Mouse (Mus musculus): ENCODE data around the gene Kcnh2. TPM values are rescaled to one million over a fixed set of nuclear protein-coding genes. Genes with fewer than 3 reads are reported as not detected.

Gene Kcnh2
- polyA plus RNA-seq (2012), result 1.2 and 3.4 TPM in 2 replicates

GRCm38 (mm10) chr5:24351278-24351677 lies at the start of gene Kcnh2:
Kcnh2 (minus strand) TSS chr5:24351604.

GRCm38 (mm10) chr5:24393392-24393997 lies 42.1 kb upstream of the Kcnh2 start, which contains the start of gene Abcb8:
Abcb8 (plus strand) TSS chr5:24393663.

GRCm38 (mm10) chr5:24391864-24392263 lies 40.5 kb upstream of the Kcnh2 start, which contains the start of gene Atg9b:
Atg9b (minus strand) TSS chr5:24392143.

GRCm38 (mm10) chr5:24364508-24364907 lies 13.1 kb upstream of the Kcnh2 start, which contains the start of gene Nos3:
Nos3 (plus strand) TSS chr5:24364810.

Other genes with a start within 250 kb of the Kcnh2 start
- 5.4 and 6.3 TPM in 2 replicates for gene Nupl2, start 186.6 kb downstream of the Kcnh2 start, polyA plus RNA-seq (2012)
- 0.01 and 0.04 TPM in 2 replicates for gene Nos3, start 13.2 kb upstream of the Kcnh2 start, polyA plus RNA-seq (2012)
- 9.1 and 12.0 TPM in 2 replicates for gene Atg9b, start 40.5 kb upstream of the Kcnh2 start, polyA plus RNA-seq (2012)
- 39.0 and 46.9 TPM in 2 replicates for gene Abcb8, start 42.1 kb upstream of the Kcnh2 start, polyA plus RNA-seq (2012)
- 0.59 and 0.61 TPM in 2 replicates for gene Asic3, start 61.8 kb upstream of the Kcnh2 start, polyA plus RNA-seq (2012)
- 14.9 and 15.2 TPM in 2 replicates for gene Cdk5, start 71.9 kb upstream of the Kcnh2 start, polyA plus RNA-seq (2012)
- gene Slc4a2, start 72.2 kb upstream of the Kcnh2 start, polyA plus RNA-seq (2012), result 43.0 and 45.9 TPM in 2 replicates
- gene Fastk, start 93.7 kb upstream of the Kcnh2 start, polyA plus RNA-seq (2012), result 187 and 193 TPM in 2 replicates
- gene Tmub1, start 96.2 kb upstream of the Kcnh2 start, polyA plus RNA-seq (2012), result 37.1 and 49.8 TPM in 2 replicates
- gene Agap3, start 100.6 kb upstream of the Kcnh2 start, polyA plus RNA-seq (2012), result 162 and 186 TPM in 2 replicates
- gene Gbx1, start 175.6 kb upstream of the Kcnh2 start, polyA plus RNA-seq (2012), result 0.02 and 0.04 TPM in 2 replicates
- 0.08 and 0.11 TPM in 2 replicates for gene Asb10, start 189.4 kb upstream of the Kcnh2 start, polyA plus RNA-seq (2012)
- gene 4931409K22Rik, start 205.2 kb upstream of the Kcnh2 start, polyA plus RNA-seq (2012), result not detected in 2 replicates
- 57.9 and 63.6 TPM in 2 replicates for gene Abcf2, start 225.9 kb upstream of the Kcnh2 start, polyA plus RNA-seq (2012)
- gene Chpf2, start 235.1 kb upstream of the Kcnh2 start, polyA plus RNA-seq (2012), result 40.3 and 46.2 TPM in 2 replicates

Data from megakaryocyte-erythroid progenitor cell, adult 5 weeks (primary cell).